Mouse (Mus musculus) lung, postnatal 0 days (tissue): ENCODE data around the gene B3galt6.

ENCODE experiments used
- CTCF ChIP-seq: IDR thresholded peaks from 2 replicates; pipeline ENCODE4 v1.5.1; 2016; ENCODE audit warnings: antibody characterized with exemption, mild to moderate bottlenecking
- EP300 ChIP-seq: IDR thresholded peaks from 2 replicates; pipeline ENCODE4 v1.6.1; 2016; ENCODE audit warnings: antibody characterized with exemption, mild to moderate bottlenecking, control low read depth

DNA sequence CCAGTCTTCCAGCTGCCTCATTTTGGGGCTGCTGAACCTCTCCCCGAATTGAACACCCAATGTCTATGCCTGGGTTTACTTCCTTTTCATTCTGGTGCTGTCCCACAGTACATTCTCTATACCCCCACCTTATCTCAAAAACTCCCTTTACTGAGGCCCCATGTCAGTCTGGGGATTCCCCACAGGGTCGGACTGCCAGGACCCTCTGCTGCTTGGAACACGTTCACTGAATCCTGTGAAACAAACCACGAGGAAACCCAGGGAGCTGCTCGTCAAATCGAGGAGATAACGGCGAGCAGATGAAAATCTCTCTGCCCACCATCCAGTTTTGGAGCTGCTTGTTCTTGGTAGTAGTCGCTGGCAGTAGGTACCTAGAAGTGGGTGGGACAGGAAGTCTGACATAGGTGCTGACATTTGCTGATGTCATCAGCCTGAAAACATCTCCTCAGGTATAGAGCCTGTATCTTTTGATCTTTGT lies 29.5 kb upstream of the B3galt6 start:
- TF ChIP-seq CTCF (no peak), EP300 (no peak)
